Mouse (Mus musculus): ENCODE data around the gene Pomgnt1.

Pomgnt1 gene

GRCm38 (mm10) chr4:116174466-116175116 lies 51.0 kb downstream of the Pomgnt1 start:
- no peak for DNase-seq

- no peak for DNase-seq
Measured at GRCm38 (mm10) chr4:116175136-116175535, 51.5 kb downstream of the Pomgnt1 start.

GRCm38 (mm10) chr4:116175711-116176542 lies 52.3 kb downstream of the Pomgnt1 start:
- no peak for DNase-seq

- DNase-seq, result peak; percentile 49 to 64
Measured at GRCm38 (mm10) chr4:116176543-116176988, 52.9 kb downstream of the Pomgnt1 start.

- DNase-seq, result no peak
Measured at GRCm38 (mm10) chr4:116177140-116177539, 53.5 kb downstream of the Pomgnt1 start.

GRCm38 (mm10) chr4:116182079-116182478 lies 58.4 kb downstream of the Pomgnt1 start:
- DNase-seq, result no peak

GRCm38 (mm10) chr4:116182745-116183144 lies 59.1 kb downstream of the Pomgnt1 start:
- DNase-seq, result no peak

GRCm38 (mm10) chr4:116185083-116185482 lies 61.4 kb downstream of the Pomgnt1 start:
- DNase-seq, result no peak

- DNase-seq, result no peak
Measured at GRCm38 (mm10) chr4:116192286-116192835, 68.7 kb downstream of the Pomgnt1 start.

- no peak for DNase-seq
Measured at GRCm38 (mm10) chr4:116193583-116194383, 70.1 kb downstream of the Pomgnt1 start.

GRCm38 (mm10) chr4:116198422-116198821 lies 74.8 kb downstream of the Pomgnt1 start:
- DNase-seq, result no peak

GRCm38 (mm10) chr4:116204422-116204821 lies 80.8 kb downstream of the Pomgnt1 start:
- no peak for DNase-seq

- DNase-seq, result no peak
Measured at GRCm38 (mm10) chr4:116206531-116206930, 82.9 kb downstream of the Pomgnt1 start.

GRCm38 (mm10) chr4:116208891-116209290 lies 85.3 kb downstream of the Pomgnt1 start:
- DNase-seq, result no peak
